In genomic region chr2:55306387-55306786, GRCm38 (mm10) we compare ENCODE assay signal across 9 mouse cellular contexts.
DNase-seq lines count a peak whose midpoint lies in the region; ATAC-seq and TF ChIP-seq lines count a peak whose summit lies in the region.
"Had no signal": no experiment of that assay in that cellular context is flagged by ENCODE, and none has a peak within 500 bp of the region (broad histone marks: within the 10 kb centered on the region; RNA-seq: fewer than 3 reads in every experiment).

No protein-coding gene starts in this region.

- DNase-seq in embryo, embryonic 10 days (ENCODE audit: low spot score), result peak; percentile 20
- no peak for DNase-seq in embryo, embryonic 9.5 days (ENCODE audit: extremely low spot score)
- peak; percentile 23 to 38 for DNase-seq in left cerebral cortex, postnatal 14 days (ENCODE audit: low spot score in 2 of 2)
- no peak for DNase-seq in left cerebral cortex, adult 8-10 months (ENCODE audit: low spot score in 2 of 2)
- DNase-seq in Patski (ENCODE audit: low read depth, low spot score), result no peak
- DNase-seq in kidney, postnatal 10 days, result peak; percentile 43
- no peak for DNase-seq in T-cell, adult 2 months (ENCODE audit: low spot score)
- no peak for DNase-seq in lung, postnatal 14 days

- in situ Hi-C loops in Patski (cut with MboI; ENCODE audit: low pct_unique_long_range_greater_than_20kb), result no loop called here

- intact Hi-C loops in left cerebral cortex, postnatal 14 days (cut with DNase I), result loop anchor here (5.0 kb wide), 2 partner anchors 536 to 616 kb away; no protein-coding TSS in a partner anchor

- POLR2A ChIA-PET in Patski (lab: Charles Lee), result no interaction called here

- CTCF ChIA-PET in Patski (lab: Charles Lee), result no interaction called here

- H3K27me3 ChIP-seq in Patski, result no peaks in the 10 kb centered on the region
- H3K27me3 ChIP-seq: limb, embryonic 13.5 days had no signal

- peak; percentile 48 for TF ChIP-seq CTCF in Patski (IDR thresholded peaks at IDR 0.05)

- ATAC-seq in Patski, result no peak

Comparison
In these comparisons a context has a peak if more than half of its experiments do, and no peak if none do; other contexts are left out.
1. DNase-seq: peak in embryo, embryonic 10 days (single experiment), left cerebral cortex, postnatal 14 days (2 of 2) and kidney, postnatal 10 days (single experiment); none in embryo, embryonic 9.5 days (single experiment), left cerebral cortex, adult 8-10 months (0 of 2), Patski (single experiment), T-cell, adult 2 months (single experiment) and lung, postnatal 14 days (single experiment).